Mouse (Mus musculus) C2C12 (cell line): ENCODE measurements around the gene Mllt6.

ENCODE experiments used
- CEBPB ChIP-seq: IDR thresholded peaks from one replicate; pipeline ENCODE4 v1.6.1; 2011; ENCODE audit warnings: low read depth, mild to moderate bottlenecking, control low read depth, moderate library complexity
- CTCF ChIP-seq: IDR thresholded peaks from one replicate; pipeline ENCODE4 v1.5.1; 2011; ENCODE audit not compliant: control insufficient read depth, insufficient read depth, insufficient read length
- MAX ChIP-seq: IDR thresholded peaks from one replicate; pipeline ENCODE4 v1.6.1; 2011; ENCODE audit warnings: mild to moderate bottlenecking, control low read depth
- MYOD1 ChIP-seq: IDR thresholded peaks from one replicate; pipeline ENCODE4 v1.6.1; 2011; ENCODE audit warnings: low read depth; ENCODE audit not compliant: control insufficient read depth, insufficient read length

- TF ChIP-seq CTCF (no peak), CEBPB (no peak), MAX (no peak), MYOD1 (no peak)
These were observed 54.4 kb downstream of the Mllt6 start for GRCm38 (mm10) chr11:97717369-97718280.
